Mouse (Mus musculus) ES-Bruce4 (cell line): ENCODE measurements at regions not wholly inside any gene's neighbourhood (a gene's known extent, or its start where the extent isn't known, plus 50 kb on each side); places are given as distances from the start of the nearest gene placed in this dataset.

Experiments
- CTCF ChIP-seq: IDR thresholded peaks from one replicate; pipeline ENCODE4 v1.8.1; 2011; ENCODE audit warnings: low read depth, low read length
- EP300 ChIP-seq: IDR thresholded peaks from 2 replicates; pipeline ENCODE4 v1.6.1; 2011; ENCODE audit warnings: low read depth, low read length; ENCODE audit not compliant: insufficient read depth
- POLR2A ChIP-seq: IDR thresholded peaks from one replicate; pipeline ENCODE4 v1.8.1; 2011; ENCODE audit warnings: low read length; ENCODE audit not compliant: insufficient read depth

GRCm38 (mm10) chr1:193599163-193599562 is 229.1 kb upstream of the Camk1g start:
- TF ChIP-seq EP300 (no peak), CTCF (peak; percentile 89), POLR2A (no peak)
